12 mouse cellular contexts compared by ENCODE assay signal in the genomic region with DNA sequence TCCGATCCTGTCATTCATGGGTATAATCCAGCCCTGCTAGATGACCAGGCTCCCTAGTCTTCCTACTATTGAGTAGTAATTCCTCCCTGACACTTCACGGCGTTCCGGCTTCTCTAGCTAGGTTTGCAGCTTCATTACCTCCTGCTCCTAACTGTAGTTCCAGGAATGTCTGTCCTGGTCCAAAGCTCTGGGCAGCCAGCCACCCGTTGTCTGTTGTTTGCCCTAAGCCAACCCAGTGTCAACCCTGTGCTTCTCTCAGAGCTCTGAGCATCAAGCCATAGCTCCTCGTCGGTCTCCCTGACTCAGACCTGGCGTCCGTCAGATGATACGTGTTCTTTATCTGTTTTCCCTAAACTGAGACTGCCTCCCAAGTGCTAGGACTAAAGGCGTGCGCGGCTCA.
DNase-seq lines count a peak whose midpoint lies in the region; ATAC-seq and TF ChIP-seq lines count a peak whose summit lies in the region.
"Had no signal": no experiment of that assay in that cellular context is flagged by ENCODE, and none has a peak within 500 bp of the region (broad histone marks: within the 10 kb centered on the region; RNA-seq: fewer than 3 reads in every experiment).

No protein-coding gene starts in this region.

- TF ChIP-seq POLR2A in heart, adult 2 months (IDR thresholded peaks at IDR 0.05; ENCODE audit: insufficient read depth, low read depth, low read length): no peak

- intact Hi-C loops in heart, adult 2 months (cut with DNase I): no loop called here

- 61% methylated on average over 13 of the region's 13 CpGs for whole genome bisulfite sequencing in heart, adult 2 months
- 85% methylated on average over 13 of the region's 13 CpGs for WGBS in heart, embryonic 10.5 days
- 47% methylated on average over 13 of the region's 13 CpGs for WGBS in heart, postnatal 0 days
- WGBS in forebrain, embryonic 15.5 days: 87% methylated on average over 13 of the region's 13 CpGs
- WGBS in liver, embryonic 11.5 days: 85% methylated on average over 13 of the region's 13 CpGs

- no peaks in the 10 kb centered on the region for H3K27me3 ChIP-seq in heart, adult 2 months (ENCODE audit: control insufficient read depth, insufficient read depth, low read length)
- H3K27me3 ChIP-seq in heart, embryonic 10.5 days (ENCODE audit: insufficient read depth, poor library complexity, severe bottlenecking): no peaks in the 10 kb centered on the region
- no peaks in the 10 kb centered on the region for H3K27me3 ChIP-seq in heart, postnatal 0 days (ENCODE audit: control insufficient read depth, insufficient read depth, low read length)
- H3K27me3 ChIP-seq in forebrain, embryonic 15.5 days: no peaks in the 10 kb centered on the region
- no peaks in the 10 kb centered on the region for H3K27me3 ChIP-seq in liver, embryonic 11.5 days (replicated peaks; ENCODE audit: control insufficient read depth, insufficient read depth, low read length)
- H3K27me3 ChIP-seq: hindbrain, embryonic 15.5 days; liver, embryonic 15.5 days had no signal

- H3K4me3 ChIP-seq in heart, adult 2 months: no peak overlapping the region
- no peak overlapping the region for H3K4me3 ChIP-seq in heart, embryonic 10.5 days
- H3K4me3 ChIP-seq in heart, postnatal 0 days (ENCODE audit: low read depth, low read length): no peak overlapping the region
- no peak overlapping the region for H3K4me3 ChIP-seq in forebrain, embryonic 15.5 days
- no peak overlapping the region for H3K4me3 ChIP-seq in liver, embryonic 11.5 days (ENCODE audit: low read depth, low read length)
- H3K4me3 ChIP-seq: hindbrain, embryonic 15.5 days; liver, embryonic 15.5 days had no signal

- TF ChIP-seq EP300 in heart, adult 2 months (IDR thresholded peaks at IDR 0.05; ENCODE audit: insufficient read depth, low read depth, low read length): 0 out of 2 replicates have a peak, but pooled peaks have one; percentile 19
- TF ChIP-seq EP300 in heart, postnatal 0 days (IDR thresholded peaks at IDR 0.05; ENCODE audit: low read depth): no peak

- H3K27ac ChIP-seq in heart, adult 2 months: peak overlapping the region; percentile 28; the same call in 1 of the 2 replicates
- no peak overlapping the region for H3K27ac ChIP-seq in heart, embryonic 10.5 days
- H3K27ac ChIP-seq in heart, postnatal 0 days (ENCODE audit: low read depth): peak overlapping the region; percentile 75
- no peak overlapping the region for H3K27ac ChIP-seq in forebrain, embryonic 15.5 days (replicated peaks)
- H3K27ac ChIP-seq in liver, embryonic 11.5 days (ENCODE audit: low read depth, low read length): no peak overlapping the region
- H3K27ac ChIP-seq: liver, embryonic 15.5 days had no signal

- no peaks in the 10 kb centered on the region for H3K79me2 ChIP-seq in heart, adult 2 months (replicated peaks; ENCODE audit: control insufficient read depth, insufficient read depth, low read length)

- no peak overlapping the region for H3K4me2 ChIP-seq in heart, postnatal 0 days (ENCODE audit: low read depth, low read length)
- no peak overlapping the region for H3K4me2 ChIP-seq in forebrain, embryonic 15.5 days (replicated peaks)
- H3K4me2 ChIP-seq in liver, embryonic 11.5 days: no peak overlapping the region
- H3K4me2 ChIP-seq: hindbrain, embryonic 15.5 days; liver, embryonic 15.5 days had no signal

- H3K4me1 ChIP-seq in heart, adult 2 months (ENCODE audit: control insufficient read depth, insufficient read depth, low read length): no peaks in the 10 kb centered on the region; the same call in 1 of the 2 replicates
- no peaks in the 10 kb centered on the region for H3K4me1 ChIP-seq in heart, embryonic 10.5 days
- H3K4me1 ChIP-seq in heart, postnatal 0 days (ENCODE audit: control insufficient read depth, insufficient read depth): peaks cover 5% of the 10 kb centered on the region; the same call in 1 of the 2 replicates
- peaks cover 24% of the 10 kb centered on the region for H3K4me1 ChIP-seq in forebrain, embryonic 15.5 days
- no peaks in the 10 kb centered on the region for H3K4me1 ChIP-seq in liver, embryonic 11.5 days (replicated peaks; ENCODE audit: control insufficient read depth, insufficient read depth, low read length)
- H3K4me1 ChIP-seq: liver, embryonic 15.5 days had no signal

- no peak overlapping the region for H3K9ac ChIP-seq in heart, adult 2 months (ENCODE audit: low read depth, low read length)
- no peak overlapping the region for H3K9ac ChIP-seq in heart, postnatal 0 days (replicated peaks; ENCODE audit: low read depth, low read length)
- no peak overlapping the region for H3K9ac ChIP-seq in forebrain, embryonic 15.5 days (replicated peaks)
- H3K9ac ChIP-seq in liver, embryonic 11.5 days (ENCODE audit: low read depth, low read length): no peak overlapping the region
- H3K9ac ChIP-seq: hindbrain, embryonic 15.5 days; liver, embryonic 15.5 days had no signal

- no peaks in the 10 kb centered on the region for H3K36me3 ChIP-seq in heart, adult 2 months (ENCODE audit: control insufficient read depth, insufficient read depth, low read length)
- no peaks in the 10 kb centered on the region for H3K36me3 ChIP-seq in heart, embryonic 10.5 days
- H3K36me3 ChIP-seq in heart, postnatal 0 days (replicated peaks; ENCODE audit: control insufficient read depth, insufficient read depth, low read length): no peaks in the 10 kb centered on the region
- no peaks in the 10 kb centered on the region for H3K36me3 ChIP-seq in forebrain, embryonic 15.5 days
- no peaks in the 10 kb centered on the region for H3K36me3 ChIP-seq in liver, embryonic 11.5 days (ENCODE audit: control insufficient read depth, insufficient read depth, low read length)
- H3K36me3 ChIP-seq: hindbrain, embryonic 15.5 days; liver, embryonic 15.5 days had no signal

- DNase-seq in heart, adult 2 months: peak; percentile 34 to 50
- no peak for DNase-seq in heart, embryonic 10.5 days (ENCODE audit: low spot score)
- peak; percentile 29 for DNase-seq in NIH3T3 (ENCODE audit: low read depth)
- peak; percentile 72 for DNase-seq in cerebellum, adult 8-10 months
- peak; percentile 70 for DNase-seq in heart, postnatal 0 days (ENCODE audit: low spot score)
- DNase-seq in liver, embryonic 11.5 days (ENCODE audit: low spot score): no peak
- DNase-seq: adrenal gland, postnatal 10 days; thymus, postnatal 25 days had no signal

- no peak for TF ChIP-seq CTCF in heart, adult 2 months (IDR thresholded peaks at IDR 0.05)
- TF ChIP-seq CTCF in heart, postnatal 0 days (IDR thresholded peaks at IDR 0.05; ENCODE audit: low read depth): no peak

- ATAC-seq in heart, postnatal 0 days (ENCODE audit: insufficient read depth, low read depth): peak; percentile 89
- no peak for ATAC-seq in forebrain, embryonic 15.5 days (replicated peaks)
- no peak for ATAC-seq in liver, embryonic 11.5 days (replicated peaks; ENCODE audit: low FRiP score)
- ATAC-seq in activated CD4-positive, CD25-positive, alpha-beta regulatory T cell, adult 4 months: no peak

- no peaks in the 10 kb centered on the region for H3K9me3 ChIP-seq in heart, embryonic 10.5 days
- H3K9me3 ChIP-seq in heart, postnatal 0 days (replicated peaks; ENCODE audit: control insufficient read depth, low read length): no peaks in the 10 kb centered on the region
- no peaks in the 10 kb centered on the region for H3K9me3 ChIP-seq in forebrain, embryonic 15.5 days
- no peaks in the 10 kb centered on the region for H3K9me3 ChIP-seq in liver, embryonic 11.5 days (ENCODE audit: control insufficient read depth, low read length)
- H3K9me3 ChIP-seq: hindbrain, embryonic 15.5 days; liver, embryonic 15.5 days had no signal

Comparison
In these comparisons a context has a peak if more than half of its experiments do, and no peak if none do; other contexts are left out.
1. DNase-seq: peak in heart, adult 2 months (2 of 2), NIH3T3 (single experiment), cerebellum, adult 8-10 months (single experiment) and heart, postnatal 0 days (single experiment); none in heart, embryonic 10.5 days (single experiment) and liver, embryonic 11.5 days (single experiment).
2. H3K27ac ChIP-seq: peak in heart, adult 2 months (single experiment) and heart, postnatal 0 days (single experiment); none in heart, embryonic 10.5 days (single experiment), forebrain, embryonic 15.5 days (single experiment) and liver, embryonic 11.5 days (single experiment).